Mouse (Mus musculus): ENCODE data around the gene Ece1. TPM values are rescaled to one million over a fixed set of nuclear protein-coding genes. Genes with fewer than 3 reads are reported as not detected.

The Ece1 gene
- polyA plus RNA-seq, 1 experiment from 2014 or later = 118 TPM

- H3K4me1 ChIP-seq = no peaks in the 10 kb centered on the region; the same call in 1 of the 2 replicates
- WGBS = 96% methylated on average over 15 of the region's 15 CpGs
- no peaks in the 10 kb centered on the region for H3K9me3 ChIP-seq
- H3K4me3 ChIP-seq = no peak overlapping the region
- no peak for DNase-seq (ENCODE audit: low spot score)
- H3K27ac ChIP-seq = no peak overlapping the region
- no peaks in the 10 kb centered on the region for H3K27me3 ChIP-seq (ENCODE audit: insufficient read depth, poor library complexity, severe bottlenecking)
- H3K36me3 ChIP-seq = peaks cover 93% of the 10 kb centered on the region
Observed at GRCm38 (mm10) chr4:138013723-138014479, 151.9 kb downstream of the Ece1 start.

Other genes with a start within 250 kb of the Ece1 start
- 6.7 and 8.0 TPM in 2 replicates for gene Rap1gap, start 197.5 kb upstream of the Ece1 start, polyA plus RNA-seq (2016; fragmentation: Nextera tagmentation; extraction: Ambion mirVana)
- gene Alpl, start 65.9 kb upstream of the Ece1 start, polyA plus RNA-seq (2016; fragmentation: Nextera tagmentation; extraction: Ambion mirVana) = 1.0 and 4.5 TPM in 2 replicates
- gene Eif4g3, start 130.8 kb downstream of the Ece1 start, polyA plus RNA-seq (2016; fragmentation: Nextera tagmentation; extraction: Ambion mirVana) = 29.0 and 35.3 TPM in 2 replicates

Measured in heart, embryonic 10.5 days (tissue).